Mouse (Mus musculus) embryonic facial prominence, embryonic 13.5 days (tissue): ENCODE data around the gene Tmx2. TPM values are rescaled to one million over a fixed set of nuclear protein-coding genes. Genes with fewer than 3 reads are reported as not detected.
A peak's percentile ranks its signal among the peaks of the same experiment; 100 is the strongest.

Experiments used
- ATAC-seq: fragments of 200-750 bp; cut with Nextera tagmentation; 2 replicates; pipeline ENCODE4 v1.8.0; 2017; ENCODE audit warnings: low read depth; ENCODE audit not compliant: insufficient number of reproducible peaks, insufficient read depth, low FRiP score, low TSS enrichment
- H3K27ac ChIP-seq: fragments of 300-500 bp; sonication (generic); 2 replicates; pipeline ENCODE4 v1.5.1; 2015; ENCODE audit warnings: moderate library complexity, mild to moderate bottlenecking, inconsistent platforms
- H3K27me3 ChIP-seq: fragments of 300-500 bp; sonication (generic); 2 replicates; pipeline ENCODE4 v1.6.1; 2015; ENCODE audit warnings: mild to moderate bottlenecking, inconsistent platforms
- H3K36me3 ChIP-seq: fragments of 300-500 bp; sonication (generic); 2 replicates; pipeline ENCODE4 v1.6.1; 2015; ENCODE audit warnings: mild to moderate bottlenecking, inconsistent platforms
- H3K4me1 ChIP-seq: fragments of 300-500 bp; sonication (generic); 2 replicates; pipeline ENCODE4 v1.6.1; 2015; ENCODE audit warnings: inconsistent platforms
- H3K4me2 ChIP-seq: fragments of 300-500 bp; sonication (generic); 2 replicates; pipeline ENCODE4 v1.6.1; 2015; ENCODE audit warnings: moderate library complexity, mild to moderate bottlenecking, inconsistent platforms
- H3K4me3 ChIP-seq: fragments of 300-500 bp; sonication (generic); 2 replicates; pipeline ENCODE4 v1.5.1; 2015; ENCODE audit warnings: mild to moderate bottlenecking, inconsistent platforms
- H3K9ac ChIP-seq: fragments of 300-500 bp; sonication (generic); 2 replicates; pipeline ENCODE4 v1.6.1; 2015; ENCODE audit warnings: mild to moderate bottlenecking, inconsistent platforms
- H3K9me3 ChIP-seq: fragments of 300-500 bp; sonication (generic); 2 replicates; pipeline ENCODE4 v1.6.1; 2016; ENCODE audit warnings: inconsistent platforms
- WGBS: fragments of 180-500 bp; shearing (Covaris S2); methylation state at CpG from one replicate; pipeline ENCODE4 v1.1.7; 2015; ENCODE audit warnings: mixed read lengths; 5-methylcytosine and 5-hydroxymethylcytosine counted together
- polyA plus RNA-seq: library from polyadenylated mRNA; unstranded; fragments of >200 nt; fragmentation: Nextera tagmentation; extraction: Ambion mirVana; gene quantifications from 2 replicates; pipeline ENCODE4 v1.2.1, GENCODE M21; 2015

Tmx2 gene
- polyA plus RNA-seq, 1 experiment from 2014 or later = 105 TPM

- peak within 1 kb of the TSS; percentile 87 for H3K9ac ChIP-seq
- peak within 1 kb of the TSS; percentile 73 for H3K4me2 ChIP-seq
- H3K9me3 ChIP-seq = no peaks in the 10 kb centered on the region
- peaks cover 16% of the 10 kb centered on the region for H3K4me1 ChIP-seq
- peak within 1 kb of the TSS; percentile 99 for H3K27ac ChIP-seq
- under 1% methylated on average over 15 of the region's 15 CpGs for WGBS
- H3K36me3 ChIP-seq = no peaks in the 10 kb centered on the region
- no peaks in the 10 kb centered on the region for H3K27me3 ChIP-seq
- peak; percentile 97 for ATAC-seq
- peak within 1 kb of the TSS; percentile 72 for H3K4me3 ChIP-seq
Measured at GRCm38 (mm10) chr2:84650464-84651195, 28.3 kb downstream of the Tmx2 start, which contains the start of gene Ctnnd1. Ctnnd1 (minus strand) TSS chr2:84650765.

GRCm38 (mm10) chr2:84649674-84650073 lies 29.3 kb downstream of the Tmx2 start:
- Histone ChIP-seq H3K27ac (peak overlapping the region; percentile 99), H3K4me3 (peak overlapping the region; percentile 72), H3K9ac (peak overlapping the region; percentile 87), H3K27me3 (no peaks in the 10 kb centered on the region), H3K4me1 (peaks cover 16% of the 10 kb centered on the region), H3K36me3 (no peaks in the 10 kb centered on the region), H3K9me3 (no peaks in the 10 kb centered on the region), H3K4me2 (peak overlapping the region; percentile 73)
- ATAC-seq = no peak
- under 1% methylated on average over 10 of the region's 10 CpGs for WGBS

DNA sequence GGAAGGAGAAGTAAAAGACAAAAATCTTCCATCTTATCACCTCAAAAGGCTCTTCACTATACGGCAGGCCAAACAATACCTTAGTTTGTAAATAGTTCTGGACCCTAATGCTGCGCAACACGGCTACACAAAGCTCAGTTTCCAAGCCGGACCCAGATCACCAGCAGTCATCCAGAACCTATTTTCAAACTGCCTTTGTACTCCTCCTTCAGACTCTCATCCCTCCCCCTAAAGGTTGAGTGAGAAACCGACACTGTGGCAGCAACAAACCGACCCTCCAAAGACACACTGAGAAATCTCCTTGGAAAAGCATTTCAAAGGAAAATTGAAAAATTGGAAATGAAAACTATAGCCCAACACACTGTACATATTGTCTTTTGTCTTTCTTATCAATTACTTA lies 30.6 kb downstream of the Tmx2 start:
- peak overlapping the region; percentile 73 for H3K4me2 ChIP-seq
- no peak for ATAC-seq
- H3K27me3 ChIP-seq = no peaks in the 10 kb centered on the region

GRCm38 (mm10) chr2:84647051-84647568 lies 31.8 kb downstream of the Tmx2 start:
- ATAC-seq = no peak
- WGBS = 96% methylated on average over 6 of the region's 6 CpGs
- Histone ChIP-seq H3K9ac (no peak overlapping the region), H3K27ac (no peak overlapping the region), H3K4me3 (no peak overlapping the region), H3K9me3 (no peaks in the 10 kb centered on the region), H3K27me3 (no peaks in the 10 kb centered on the region), H3K4me2 (no peak overlapping the region), H3K4me1 (peaks cover 16% of the 10 kb centered on the region), H3K36me3 (no peaks in the 10 kb centered on the region)

More for the DNA sequence above, 30.6 kb downstream of the Tmx2 start:
- H3K36me3 ChIP-seq = no peaks in the 10 kb centered on the region
- no peak overlapping the region for H3K27ac ChIP-seq
- peak overlapping the region; percentile 72 for H3K4me3 ChIP-seq
- 44% methylated on average over 6 of the region's 6 CpGs for WGBS
- H3K4me1 ChIP-seq = peaks cover 16% of the 10 kb centered on the region
- H3K9ac ChIP-seq = peak overlapping the region; percentile 62
- no peaks in the 10 kb centered on the region for H3K9me3 ChIP-seq

GRCm38 (mm10) chr2:84646138-84646537 lies 32.8 kb downstream of the Tmx2 start:
- WGBS = 75% methylated on average over 1 of the region's 1 CpGs
- H3K27ac ChIP-seq = no peak overlapping the region
- no peak overlapping the region for H3K9ac ChIP-seq
- no peak overlapping the region for H3K4me2 ChIP-seq
- no peaks in the 10 kb centered on the region for H3K27me3 ChIP-seq
- H3K4me1 ChIP-seq = peaks cover 16% of the 10 kb centered on the region
- H3K4me3 ChIP-seq = no peak overlapping the region
- H3K9me3 ChIP-seq = no peaks in the 10 kb centered on the region
- ATAC-seq = no peak
- H3K36me3 ChIP-seq = no peaks in the 10 kb centered on the region

DNA sequence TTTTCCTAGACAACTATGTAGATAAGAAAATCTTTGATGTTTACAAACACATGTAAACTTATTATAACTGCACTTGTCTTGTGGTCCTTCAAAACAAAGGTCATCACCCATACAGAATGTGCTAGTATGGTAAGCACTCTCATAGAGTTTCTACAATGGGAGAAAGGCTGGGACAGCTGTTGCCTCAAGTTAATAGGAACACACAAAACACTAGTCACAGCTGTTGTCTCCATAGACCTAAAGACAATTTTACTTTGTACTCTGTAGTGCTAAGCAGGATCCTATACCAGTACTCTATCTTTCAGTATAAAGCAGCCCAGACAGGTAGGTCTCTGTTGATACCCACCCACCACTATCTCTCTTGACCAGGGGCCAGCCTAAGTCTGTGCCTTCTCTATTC lies 38.1 kb downstream of the Tmx2 start:
- no peak overlapping the region for H3K4me3 ChIP-seq
- no peak overlapping the region for H3K4me2 ChIP-seq
- H3K27me3 ChIP-seq = no peaks in the 10 kb centered on the region
- ATAC-seq = no peak
- H3K27ac ChIP-seq = no peak overlapping the region
- H3K9ac ChIP-seq = no peak overlapping the region
- no peaks in the 10 kb centered on the region for H3K36me3 ChIP-seq
- H3K9me3 ChIP-seq = no peaks in the 10 kb centered on the region
- H3K4me1 ChIP-seq = peaks cover 42% of the 10 kb centered on the region

DNA sequence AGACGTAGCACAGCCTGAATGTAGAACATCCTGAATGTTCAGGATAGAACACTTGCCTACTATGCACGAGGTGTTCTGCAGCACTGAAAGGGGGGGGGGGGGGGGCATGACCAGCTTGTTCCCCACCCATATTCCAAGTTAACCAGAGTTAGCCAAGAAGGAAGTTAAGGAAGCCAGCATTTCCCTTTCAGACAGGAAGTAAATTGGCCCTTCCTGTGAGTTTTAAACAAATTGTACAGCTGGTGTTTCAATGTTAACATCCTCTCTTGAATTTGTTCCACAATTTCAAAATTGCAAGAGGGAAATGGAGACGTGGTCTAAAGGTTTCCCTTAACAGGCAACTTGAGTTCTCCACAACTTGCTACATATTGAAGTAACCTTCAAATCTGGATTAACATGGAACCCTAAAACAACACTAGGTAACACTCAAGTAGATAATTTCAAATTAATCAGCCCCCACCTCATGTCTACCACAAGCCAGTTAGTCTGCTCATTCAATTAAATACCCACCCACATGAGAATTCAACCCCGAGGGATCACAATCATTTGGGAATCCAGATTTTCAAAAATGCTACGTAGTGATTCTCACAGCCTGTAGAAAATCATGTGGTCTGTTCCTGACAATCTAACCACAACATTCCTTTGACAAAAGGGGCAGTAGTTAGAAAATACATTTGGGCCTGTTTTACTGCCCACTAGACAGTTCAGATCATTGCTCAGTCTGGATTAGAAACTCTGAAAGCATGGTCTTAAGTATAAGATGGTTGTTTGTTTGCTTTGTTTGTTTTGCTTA lies 40.3 kb downstream of the Tmx2 start:
- Histone ChIP-seq H3K9ac (no peak overlapping the region), H3K4me1 (peaks cover 64% of the 10 kb centered on the region), H3K27ac (peak overlapping the region; percentile 94), H3K9me3 (no peaks in the 10 kb centered on the region), H3K4me2 (no peak overlapping the region), H3K36me3 (no peaks in the 10 kb centered on the region), H3K27me3 (no peaks in the 10 kb centered on the region), H3K4me3 (no peak overlapping the region)
- 49% methylated on average over 5 of the region's 5 CpGs for WGBS
- no peak for ATAC-seq

GRCm38 (mm10) chr2:84637452-84638165 lies 41.3 kb downstream of the Tmx2 start:
- H3K27me3 ChIP-seq = no peaks in the 10 kb centered on the region
- no peak overlapping the region for H3K4me3 ChIP-seq
- no peaks in the 10 kb centered on the region for H3K9me3 ChIP-seq
- no peak for ATAC-seq
- WGBS = 24% methylated on average over 7 of the region's 7 CpGs
- H3K27ac ChIP-seq = peak overlapping the region; percentile 94
- H3K36me3 ChIP-seq = no peaks in the 10 kb centered on the region
- H3K4me1 ChIP-seq = peaks cover 69% of the 10 kb centered on the region
- H3K4me2 ChIP-seq = no peak overlapping the region
- H3K9ac ChIP-seq = no peak overlapping the region

DNA sequence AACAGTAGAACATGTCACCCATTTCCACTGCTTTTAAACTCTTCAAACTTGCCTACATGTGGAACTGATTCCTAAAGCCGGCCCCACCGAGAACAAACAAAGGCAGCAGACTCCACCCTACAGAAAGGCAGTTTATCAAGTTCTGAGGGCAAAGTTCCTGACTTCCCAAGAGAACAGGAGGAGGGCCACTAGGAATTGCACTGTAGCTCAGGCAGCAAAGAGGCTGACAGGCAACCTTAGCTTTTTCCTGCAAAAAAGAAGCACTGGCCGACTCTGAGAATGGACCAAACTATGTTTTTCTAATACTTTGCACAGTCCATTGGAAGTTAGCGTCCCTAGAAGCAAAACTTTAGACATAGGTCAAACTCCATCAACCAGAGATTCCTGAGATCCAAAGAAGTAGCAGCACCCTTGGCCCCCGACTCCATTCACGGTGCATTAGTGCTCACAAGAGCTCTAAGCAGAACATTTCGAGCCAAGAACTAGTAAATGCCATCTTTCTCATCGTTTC lies 42.7 kb downstream of the Tmx2 start:
- no peaks in the 10 kb centered on the region for H3K36me3 ChIP-seq
- no peaks in the 10 kb centered on the region for H3K9me3 ChIP-seq
- H3K4me2 ChIP-seq = peak overlapping the region; percentile 36
- WGBS = 16% methylated on average over 8 of the region's 8 CpGs
- peaks cover 69% of the 10 kb centered on the region for H3K4me1 ChIP-seq
- peak overlapping the region; percentile 94 for H3K27ac ChIP-seq
- H3K9ac ChIP-seq = 0 out of 2 replicates have a peak overlapping the region, but pooled peaks have one; percentile 32
- no peak overlapping the region for H3K4me3 ChIP-seq
- no peak for ATAC-seq
- H3K27me3 ChIP-seq = no peaks in the 10 kb centered on the region

- H3K27me3 ChIP-seq = no peaks in the 10 kb centered on the region
- peak; percentile 93 for ATAC-seq
- no peak overlapping the region for H3K4me3 ChIP-seq
- WGBS = 1% methylated on average over 2 of the region's 2 CpGs
- peak overlapping the region; percentile 36 for H3K4me2 ChIP-seq
- no peaks in the 10 kb centered on the region for H3K9me3 ChIP-seq
- H3K36me3 ChIP-seq = no peaks in the 10 kb centered on the region
- H3K27ac ChIP-seq = peak overlapping the region; percentile 94
- H3K4me1 ChIP-seq = peaks cover 68% of the 10 kb centered on the region
- H3K9ac ChIP-seq = peak overlapping the region; percentile 49
Measured at GRCm38 (mm10) chr2:84635611-84636010, 43.3 kb downstream of the Tmx2 start.

- no peak for ATAC-seq
- no peak overlapping the region for H3K4me3 ChIP-seq
- peak overlapping the region; percentile 36 for H3K4me2 ChIP-seq
- H3K36me3 ChIP-seq = no peaks in the 10 kb centered on the region
- peak overlapping the region; percentile 94 for H3K27ac ChIP-seq
- H3K27me3 ChIP-seq = no peaks in the 10 kb centered on the region
- H3K4me1 ChIP-seq = peaks cover 62% of the 10 kb centered on the region
- 11% methylated on average over 4 of the region's 4 CpGs for WGBS
- peak overlapping the region; percentile 49; the same call in 1 of the 2 replicates for H3K9ac ChIP-seq
- H3K9me3 ChIP-seq = no peaks in the 10 kb centered on the region
Measured at GRCm38 (mm10) chr2:84634934-84635482, 43.9 kb downstream of the Tmx2 start.
